Mouse (Mus musculus) myocyte (in vitro differentiated cells): ENCODE results near the gene Grid2. TPM values are rescaled to one million over a fixed set of nuclear protein-coding genes. Genes with fewer than 3 reads are reported as not detected.

ENCODE experiments used
- H3K27me3 ChIP-seq: one replicate; pipeline ENCODE4 v1.6.1; 2011; ENCODE audit not compliant: control insufficient read depth, insufficient read depth, insufficient read length
- H3K36me3 ChIP-seq: one replicate; pipeline ENCODE4 v1.6.1; 2011; ENCODE audit not compliant: control insufficient read depth, insufficient read depth
- H3K4me2 ChIP-seq: one replicate; pipeline ENCODE4 v1.6.1; 2011; ENCODE audit warnings: low read depth, control low read depth
- H3K4me3 ChIP-seq: one replicate; pipeline ENCODE4 v1.5.1; 2011; ENCODE audit warnings: mild to moderate bottlenecking, control low read depth, moderate library complexity
- H3K79me2 ChIP-seq: one replicate; pipeline ENCODE4 v1.6.1; 2011; ENCODE audit not compliant: control insufficient read depth, insufficient read depth
- H3ac ChIP-seq: one replicate; pipeline ENCODE4 v1.6.1; 2011; ENCODE audit not compliant: control insufficient read depth, insufficient read length
- CEBPB ChIP-seq: IDR thresholded peaks from 2 replicates; pipeline ENCODE4 v1.6.1; 2011; ENCODE audit warnings: mild to moderate bottlenecking, moderate library complexity; ENCODE audit not compliant: poor library complexity, insufficient read depth, severe bottlenecking
- E2F4 ChIP-seq: IDR thresholded peaks from one replicate; pipeline ENCODE4 v1.6.1; 2011; ENCODE audit warnings: mild to moderate bottlenecking, control low read depth, moderate library complexity; ENCODE audit not compliant: insufficient read depth
- MAX ChIP-seq: IDR thresholded peaks from one replicate; pipeline ENCODE4 v1.6.1; 2011; ENCODE audit warnings: low read depth, mild to moderate bottlenecking, control low read depth
- MYOD1 ChIP-seq, 3 experiments: IDR thresholded peaks; one replicate each; pipeline ENCODE4 v1.6.1; 2011; ENCODE audit warnings: control low read depth in 2 of 3, low read depth in 2 of 3, mild to moderate bottlenecking in 2 of 3, moderate library complexity in 1 of 3; ENCODE audit not compliant: insufficient read length in 2 of 3, control insufficient read depth in 1 of 3
- MYOG ChIP-seq, 3 experiments: IDR thresholded peaks; one replicate each; pipeline ENCODE4 v1.6.1; 2011; ENCODE audit warnings: control low read depth in 2 of 3, low read depth in 2 of 3, mild to moderate bottlenecking in 2 of 3; ENCODE audit not compliant: insufficient read length in 2 of 3, control insufficient read depth in 1 of 3, insufficient read depth in 1 of 3
- POLR2A ChIP-seq: IDR thresholded peaks from one replicate; pipeline ENCODE4 v1.6.1; 2011; ENCODE audit warnings: low read depth, mild to moderate bottlenecking, control low read depth, moderate library complexity; ENCODE audit not compliant: insufficient read length
- POLR2AphosphoS2 ChIP-seq: IDR thresholded peaks from one replicate; pipeline ENCODE4 v1.6.1; 2011; ENCODE audit warnings: low read depth, control low read depth; ENCODE audit not compliant: insufficient read length
- REST ChIP-seq: IDR thresholded peaks from one replicate; pipeline ENCODE4 v1.6.1; 2011; ENCODE audit warnings: mild to moderate bottlenecking, control low read depth, moderate library complexity; ENCODE audit not compliant: insufficient read depth, insufficient read length
- SRF ChIP-seq: IDR thresholded peaks from one replicate; pipeline ENCODE4 v1.6.1; 2011; ENCODE audit warnings: low read depth; ENCODE audit not compliant: control insufficient read depth, insufficient read length
- TCF12 ChIP-seq: IDR thresholded peaks from one replicate; pipeline ENCODE4 v1.6.1; 2011; ENCODE audit warnings: mild to moderate bottlenecking, control low read depth; ENCODE audit not compliant: poor library complexity, insufficient read depth, severe bottlenecking
- TCF3 ChIP-seq: IDR thresholded peaks from one replicate; pipeline ENCODE4 v1.6.1; 2011; ENCODE audit warnings: low read depth, control low read depth; ENCODE audit not compliant: insufficient read length
- USF1 ChIP-seq: IDR thresholded peaks from one replicate; pipeline ENCODE4 v1.6.1; 2011; ENCODE audit warnings: low read depth, mild to moderate bottlenecking, control low read depth, moderate library complexity
- polyA plus RNA-seq: library from polyadenylated mRNA; unstranded; fragments of >200 nt; fragmentation: generic; extraction: Trizol; gene quantifications from one replicate; pipeline ENCODE4 v1.2.1, GENCODE M21; 2012; ENCODE audit warnings: missing spikeins

The Grid2 gene
- polyA plus RNA-seq, 1 experiment, result not detected

DNA sequence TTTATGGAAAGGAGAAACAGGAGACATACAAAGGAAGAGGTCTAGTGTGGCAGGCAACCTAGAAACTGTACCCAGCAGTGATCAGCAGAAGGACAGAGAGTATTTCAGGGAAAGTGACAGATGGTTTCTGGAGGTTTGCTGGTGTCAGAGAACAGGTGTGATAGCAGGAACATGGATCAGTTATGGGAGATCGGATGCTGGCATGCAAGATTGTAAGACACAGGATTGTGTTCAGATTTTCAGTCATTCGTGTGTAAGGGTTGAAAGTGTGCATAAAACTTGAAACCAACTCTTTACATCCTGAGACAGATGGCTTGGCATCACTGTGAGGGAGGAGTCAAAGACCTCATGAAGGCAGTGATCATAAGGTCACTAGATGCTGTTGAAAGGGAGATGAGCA, 817.7 kb downstream of the Grid2 start:
- TF ChIP-seq POLR2A (no peak), TCF3 (no peak), POLR2AphosphoS2 (no peak), USF1 (no peak), MAX (no peak), MYOD1 (IDR thresholded peaks at IDR 0.05; ENCODE audit: control insufficient read depth in 1 of 3, insufficient read length in 2 of 3, low read depth in 2 of 3) (no peak)
- no peaks in the 10 kb centered on the region for H3K36me3 ChIP-seq
- H3K4me2 ChIP-seq, result no peak overlapping the region
- H3K4me3 ChIP-seq, result no peak overlapping the region
- no peaks in the 10 kb centered on the region for H3K79me2 ChIP-seq
- no peaks in the 10 kb centered on the region for H3K27me3 ChIP-seq
- H3ac ChIP-seq, result no peak overlapping the region

DNA sequence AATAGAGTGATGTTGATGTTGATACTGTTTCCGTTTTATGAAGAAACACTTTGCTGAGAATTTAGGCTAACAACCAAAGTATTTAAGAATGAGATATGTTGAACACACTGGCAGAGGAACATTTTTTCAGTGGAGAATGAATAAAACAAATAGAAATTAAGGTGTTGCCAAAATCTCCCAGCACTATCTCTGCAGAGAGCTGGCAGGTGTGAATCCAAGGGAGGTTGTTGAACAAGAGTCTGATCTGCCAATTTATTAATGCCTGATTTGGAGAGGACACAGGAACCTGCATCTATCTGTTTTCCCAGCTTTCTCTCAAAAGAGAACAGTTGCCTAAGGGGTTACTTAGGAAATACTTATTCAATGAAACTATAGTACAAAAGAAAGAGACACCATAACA, 822.2 kb downstream of the Grid2 start:
- H3ac ChIP-seq, result no peak overlapping the region
- no peaks in the 10 kb centered on the region for H3K27me3 ChIP-seq
- H3K36me3 ChIP-seq, result no peaks in the 10 kb centered on the region
- no peak overlapping the region for H3K4me3 ChIP-seq
- no peaks in the 10 kb centered on the region for H3K79me2 ChIP-seq
- H3K4me2 ChIP-seq, result no peak overlapping the region
- TF ChIP-seq SRF, result no peak
- no peak for TF ChIP-seq E2F4
- no peak for TF ChIP-seq CEBPB
- no peak for TF ChIP-seq REST
- no peak for TF ChIP-seq MYOD1 (IDR thresholded peaks at IDR 0.05; ENCODE audit: control insufficient read depth in 1 of 3, insufficient read length in 2 of 3, low read depth in 2 of 3)
- TF ChIP-seq TCF12, result no peak
- no peak for TF ChIP-seq USF1
- TF ChIP-seq POLR2AphosphoS2, result no peak
- TF ChIP-seq MAX, result no peak
- TF ChIP-seq MYOG (IDR thresholded peaks at IDR 0.05; ENCODE audit: control insufficient read depth in 1 of 3, insufficient read depth in 1 of 3, insufficient read length in 2 of 3, low read depth in 2 of 3), result no peak
- TF ChIP-seq POLR2A, result no peak
- TF ChIP-seq TCF3, result no peak

DNA sequence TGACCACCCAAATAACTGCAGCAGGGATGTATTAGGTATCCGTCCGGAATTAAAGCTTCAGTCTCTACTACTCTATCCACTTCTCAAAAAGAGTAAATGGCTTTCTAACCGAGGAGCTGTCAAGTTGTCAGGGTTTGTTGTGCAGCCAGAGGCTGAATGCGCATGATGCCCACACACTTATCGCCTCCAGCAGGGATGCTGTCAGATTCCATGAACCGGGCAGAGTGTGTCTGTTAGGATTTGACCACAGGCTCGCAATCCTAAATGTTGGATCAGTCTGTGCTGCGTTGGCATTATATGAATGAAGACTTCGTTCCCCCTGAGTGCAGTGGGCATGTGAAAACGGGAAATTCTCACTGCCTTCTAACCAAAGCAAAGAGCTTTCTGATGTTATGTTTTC, 843.0 kb downstream of the Grid2 start:
- TF ChIP-seq POLR2A, result no peak
- no peak for TF ChIP-seq SRF
- no peak for TF ChIP-seq TCF12
- TF ChIP-seq MYOD1 (IDR thresholded peaks at IDR 0.05; ENCODE audit: control insufficient read depth in 1 of 3, insufficient read length in 2 of 3, low read depth in 2 of 3), result no peak
- TF ChIP-seq E2F4, result no peak
- TF ChIP-seq MAX, result no peak
- no peak for TF ChIP-seq MYOG (IDR thresholded peaks at IDR 0.05; ENCODE audit: control insufficient read depth in 1 of 3, insufficient read depth in 1 of 3, insufficient read length in 2 of 3, low read depth in 2 of 3)
- TF ChIP-seq CEBPB, result no peak
- no peak for TF ChIP-seq USF1
- no peak for TF ChIP-seq POLR2AphosphoS2
- TF ChIP-seq TCF3, result no peak
- TF ChIP-seq REST, result no peak
- Histone ChIP-seq H3K27me3 (no peaks in the 10 kb centered on the region), H3K4me2 (no peak overlapping the region), H3K36me3 (no peaks in the 10 kb centered on the region), H3K79me2 (no peaks in the 10 kb centered on the region), H3K4me3 (no peak overlapping the region), H3ac (no peak overlapping the region)

DNA sequence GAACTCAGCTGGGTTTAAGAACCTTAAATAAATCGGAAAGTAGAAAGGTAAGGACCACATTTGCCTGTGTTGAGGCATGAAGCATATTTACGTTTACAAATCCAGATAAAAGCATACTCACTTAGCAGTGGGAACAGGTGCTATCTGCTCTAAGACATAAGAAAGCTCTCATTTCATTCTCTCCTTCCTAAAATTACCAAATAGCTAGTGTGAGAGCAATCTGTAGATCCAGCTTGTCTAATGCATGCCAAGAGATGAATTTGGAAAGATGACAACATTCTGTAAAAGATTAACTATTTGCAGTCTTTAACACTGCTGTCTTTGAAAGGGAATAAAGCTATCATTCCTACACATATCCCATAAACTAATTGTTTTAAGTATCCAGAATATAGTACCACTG, 858.9 kb downstream of the Grid2 start:
- Histone ChIP-seq H3K79me2 (no peaks in the 10 kb centered on the region), H3K4me2 (no peak overlapping the region), H3ac (no peak overlapping the region), H3K4me3 (no peak overlapping the region), H3K36me3 (no peaks in the 10 kb centered on the region), H3K27me3 (no peaks in the 10 kb centered on the region)
- TF ChIP-seq SRF (no peak), TCF12 (no peak), TCF3 (no peak), MYOD1 (IDR thresholded peaks at IDR 0.05; ENCODE audit: control insufficient read depth in 1 of 3, insufficient read length in 2 of 3, low read depth in 2 of 3) (no peak), MAX (no peak), POLR2A (no peak), MYOG (IDR thresholded peaks at IDR 0.05; ENCODE audit: control insufficient read depth in 1 of 3, insufficient read depth in 1 of 3, insufficient read length in 2 of 3, low read depth in 2 of 3) (no peak), USF1 (no peak), CEBPB (no peak), POLR2AphosphoS2 (no peak), E2F4 (no peak), REST (no peak)

DNA sequence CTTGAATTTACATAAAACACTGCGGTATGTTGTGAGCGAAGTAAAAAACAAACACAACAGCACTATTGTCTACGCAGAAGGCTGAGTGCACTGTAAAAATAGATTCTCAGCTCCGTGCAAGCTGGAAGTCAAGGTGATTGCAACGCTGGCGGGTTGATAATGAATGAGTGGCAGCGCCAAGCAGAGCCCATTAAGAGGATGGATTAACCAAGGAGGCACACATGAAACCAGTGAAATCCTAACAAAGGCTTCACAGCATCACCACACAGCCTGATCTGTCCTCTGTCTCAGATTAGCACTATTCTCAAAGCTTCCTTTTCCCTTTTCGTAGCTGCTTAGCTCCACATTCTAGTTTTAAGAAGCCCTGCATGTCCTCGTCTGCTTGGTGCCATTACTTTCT, 880.6 kb downstream of the Grid2 start:
- Histone ChIP-seq H3K4me2 (no peak overlapping the region), H3K27me3 (no peaks in the 10 kb centered on the region), H3K79me2 (no peaks in the 10 kb centered on the region), H3K4me3 (no peak overlapping the region), H3ac (no peak overlapping the region), H3K36me3 (no peaks in the 10 kb centered on the region)
- TF ChIP-seq TCF12 (no peak), USF1 (no peak), SRF (no peak), POLR2A (no peak), MYOG (IDR thresholded peaks at IDR 0.05; ENCODE audit: control insufficient read depth in 1 of 3, insufficient read depth in 1 of 3, insufficient read length in 2 of 3, low read depth in 2 of 3) (no peak), TCF3 (no peak), E2F4 (no peak), REST (no peak), POLR2AphosphoS2 (no peak), CEBPB (no peak), MYOD1 (IDR thresholded peaks at IDR 0.05; ENCODE audit: control insufficient read depth in 1 of 3, insufficient read length in 2 of 3, low read depth in 2 of 3) (no peak), MAX (no peak)
